In the genomic region with DNA sequence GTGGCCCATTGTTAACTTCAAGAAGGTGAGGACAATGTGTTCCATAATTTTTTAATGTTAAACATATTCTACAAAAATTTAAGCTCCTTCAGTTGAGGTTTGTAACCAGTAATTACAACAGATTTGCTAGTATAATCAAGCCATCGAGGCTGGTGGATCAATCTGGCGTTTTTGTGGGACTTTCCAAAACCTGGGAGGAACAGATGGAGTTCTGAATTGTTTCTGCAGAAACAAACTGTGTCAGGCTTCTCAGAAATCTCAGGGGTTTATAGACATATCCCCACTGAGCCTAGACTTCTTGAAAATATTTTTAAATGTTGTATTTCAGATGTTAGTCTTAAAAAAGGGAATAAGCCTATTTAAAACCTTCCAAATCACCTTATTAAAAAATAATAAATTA, we compare ENCODE assay signal across 27 mouse cellular contexts. TPM values are rescaled to one million over a fixed set of nuclear protein-coding genes. Genes with fewer than 3 reads are reported as not detected.
DNase-seq lines count a peak whose midpoint lies in the region; ATAC-seq and TF ChIP-seq lines count a peak whose summit lies in the region.
"Had no signal": no experiment of that assay in that cellular context is flagged by ENCODE, and none has a peak within 500 bp of the region (broad histone marks: within the 10 kb centered on the region; RNA-seq: fewer than 3 reads in every experiment).

No protein-coding gene starts in this region.

- H3K36me3 ChIP-seq in forebrain, embryonic 16.5 days (ENCODE audit: control insufficient read depth, insufficient read depth) = no peaks in the 10 kb centered on the region
- no peaks in the 10 kb centered on the region for H3K36me3 ChIP-seq in forebrain, embryonic 13.5 days (ENCODE audit: poor library complexity, severe bottlenecking)
- H3K36me3 ChIP-seq in intestine, postnatal 0 days (ENCODE audit: control insufficient read depth, insufficient read depth) = no peaks in the 10 kb centered on the region
- H3K36me3 ChIP-seq: embryonic facial prominence, embryonic 15.5 days; G1E; heart, embryonic 15.5 days; hindbrain, embryonic 13.5 days; limb, embryonic 12.5 days had no signal

- no peak overlapping the region for H3K27ac ChIP-seq in forebrain, embryonic 16.5 days (ENCODE audit: low read length)
- no peak overlapping the region for H3K27ac ChIP-seq in forebrain, embryonic 13.5 days
- no peak overlapping the region for H3K27ac ChIP-seq in intestine, postnatal 0 days (ENCODE audit: low read depth, low read length)
- H3K27ac ChIP-seq: embryonic facial prominence, embryonic 15.5 days; heart, adult 2 months; heart, embryonic 15.5 days; hindbrain, embryonic 13.5 days; limb, embryonic 12.5 days; macrophage had no signal

- peak; percentile 54 to 65 for DNase-seq in right cerebral cortex, postnatal 10 days (ENCODE audit: low spot score in 2 of 2)
- no peak for DNase-seq in right cerebral cortex, postnatal 4 days
- DNase-seq in layer of hippocampus, adult 9-10 months (ENCODE audit: low spot score) = peak; percentile 37
- DNase-seq: adrenal gland, adult 2 months; cerebellum, adult 9-10 months; gastrocnemius, postnatal 25 days; heart, adult 2 months; heart, postnatal 36 days; kidney, adult 2 months; kidney, postnatal 10 days; liver, postnatal 0 days; spleen, adult 18-20 months; thymus, postnatal 14 days had no signal

- H3K9me3 ChIP-seq in forebrain, embryonic 16.5 days (ENCODE audit: control insufficient read depth, low read length) = 0 out of 2 replicates have a peak, but pooled peaks cover 3% of the 10 kb centered on the region
- peaks cover 6% of the 10 kb centered on the region for H3K9me3 ChIP-seq in forebrain, embryonic 13.5 days (replicated peaks)
- H3K9me3 ChIP-seq in intestine, postnatal 0 days (ENCODE audit: control insufficient read depth) = peaks cover 12% of the 10 kb centered on the region; the same call in 1 of the 2 replicates
- H3K9me3 ChIP-seq: heart, embryonic 15.5 days had no signal

- TF ChIP-seq CTCF in intestine, postnatal 0 days (IDR thresholded peaks at IDR 0.05; ENCODE audit: low read depth) = no peak

- H3K4me1 ChIP-seq in forebrain, embryonic 16.5 days (replicated peaks; ENCODE audit: control insufficient read depth, insufficient read depth, low read length) = no peaks in the 10 kb centered on the region
- H3K4me1 ChIP-seq in forebrain, embryonic 13.5 days = no peaks in the 10 kb centered on the region
- H3K4me1 ChIP-seq in intestine, postnatal 0 days (replicated peaks; ENCODE audit: control insufficient read depth, insufficient read depth, low read length) = no peaks in the 10 kb centered on the region
- H3K4me1 ChIP-seq: embryonic facial prominence, embryonic 15.5 days; heart, embryonic 15.5 days; hindbrain, embryonic 13.5 days; limb, embryonic 12.5 days had no signal

- 66% methylated on average over 2 of the region's 2 CpGs for WGBS in forebrain, embryonic 16.5 days
- WGBS in forebrain, embryonic 13.5 days = 80% methylated on average over 2 of the region's 2 CpGs
- 90% methylated on average over 2 of the region's 2 CpGs for WGBS in intestine, postnatal 0 days

- H3K4me2 ChIP-seq in forebrain, embryonic 16.5 days (ENCODE audit: low read length) = no peak overlapping the region
- H3K4me2 ChIP-seq in forebrain, embryonic 13.5 days = no peak overlapping the region
- no peak overlapping the region for H3K4me2 ChIP-seq in intestine, postnatal 0 days (replicated peaks; ENCODE audit: low read depth)
- H3K4me2 ChIP-seq: embryonic facial prominence, embryonic 15.5 days; heart, embryonic 15.5 days; hindbrain, embryonic 13.5 days; limb, embryonic 12.5 days; liver, embryonic 11.5 days had no signal

- no peak overlapping the region for H3K4me3 ChIP-seq in forebrain, embryonic 16.5 days (replicated peaks; ENCODE audit: low read length)
- H3K4me3 ChIP-seq in forebrain, embryonic 13.5 days = no peak overlapping the region
- no peak overlapping the region for H3K4me3 ChIP-seq in intestine, postnatal 0 days (ENCODE audit: low read depth, low read length)
- H3K4me3 ChIP-seq: embryonic facial prominence, embryonic 15.5 days; heart, adult 2 months; heart, embryonic 15.5 days; hindbrain, embryonic 13.5 days; limb, embryonic 12.5 days had no signal

- 0 out of 2 replicates have a peak, but pooled peaks cover 2% of the 10 kb centered on the region for H3K27me3 ChIP-seq in forebrain, embryonic 16.5 days (replicated peaks; ENCODE audit: control insufficient read depth, insufficient read depth, low read length)
- no peaks in the 10 kb centered on the region for H3K27me3 ChIP-seq in forebrain, embryonic 13.5 days
- no peaks in the 10 kb centered on the region for H3K27me3 ChIP-seq in intestine, postnatal 0 days (replicated peaks; ENCODE audit: control insufficient read depth, insufficient read depth, low read length)
- H3K27me3 ChIP-seq: CH12.LX; embryonic facial prominence, embryonic 15.5 days; heart, embryonic 15.5 days; hindbrain, embryonic 13.5 days; limb, embryonic 12.5 days had no signal

- peak; percentile 68 for ATAC-seq in forebrain, embryonic 16.5 days
- no peak for ATAC-seq in forebrain, embryonic 13.5 days
- ATAC-seq in intestine, postnatal 0 days = no peak
- no peak for ATAC-seq in CD4-positive, CD25-positive, alpha-beta regulatory T cell, adult 4 months
- ATAC-seq: liver, postnatal 0 days; lung, postnatal 0 days; Patski had no signal

- H3K9ac ChIP-seq in forebrain, embryonic 16.5 days (replicated peaks; ENCODE audit: low read depth, low read length) = no peak overlapping the region
- H3K9ac ChIP-seq in forebrain, embryonic 13.5 days = no peak overlapping the region
- H3K9ac ChIP-seq in intestine, postnatal 0 days (ENCODE audit: low read depth, low read length) = no peak overlapping the region
- H3K9ac ChIP-seq: embryonic facial prominence, embryonic 15.5 days; heart, embryonic 15.5 days; hindbrain, embryonic 13.5 days; limb, embryonic 12.5 days; liver, postnatal 0 days had no signal

RNA-seq across cellular contexts. Expression of gene Ppp1r3g, which starts 20.6 kb away (rescaled TPM):
- 1.1 and 1.4 TPM in 2 replicates for polyA plus RNA-seq in forebrain, embryonic 16.5 days (2015; fragmentation: Nextera tagmentation; extraction: Ambion mirVana)
- polyA plus RNA-seq in forebrain, embryonic 13.5 days (2015; fragmentation: Nextera tagmentation; extraction: Ambion mirVana) = 1.7 and 1.8 TPM in 2 replicates
- 0.38 and 0.51 TPM in 2 replicates for polyA plus RNA-seq in intestine, postnatal 0 days (2015; fragmentation: Nextera tagmentation; extraction: Ambion mirVana)
- polyA plus RNA-seq in CD4-positive, CD25-positive, alpha-beta regulatory T cell, adult 4 months (2017; shearing (Covaris generic)) = not detected
- polyA plus RNA-seq: macrophage, Patski had no signal

RNA-seq across cellular contexts. Expression of gene Rpp40, which starts 31.8 kb away (rescaled TPM):
- polyA plus RNA-seq in forebrain, embryonic 16.5 days (2015; fragmentation: Nextera tagmentation; extraction: Ambion mirVana) = 7.4 and 8.2 TPM in 2 replicates
- polyA plus RNA-seq in forebrain, embryonic 13.5 days (2015; fragmentation: Nextera tagmentation; extraction: Ambion mirVana) = 10.5 and 12.7 TPM in 2 replicates
- polyA plus RNA-seq in intestine, postnatal 0 days (2015; fragmentation: Nextera tagmentation; extraction: Ambion mirVana) = 6.6 and 9.1 TPM in 2 replicates
- 10 to 100 TPM; 10.8 to 12.0 TPM for polyA plus RNA-seq in CD4-positive, CD25-positive, alpha-beta regulatory T cell, adult 4 months (2017; shearing (Covaris generic))
